Mouse (Mus musculus) stomach, embryonic 16.5 days (tissue): ENCODE measurements around the gene Strbp. TPM values are rescaled to one million over a fixed set of nuclear protein-coding genes. Genes with fewer than 3 reads are reported as not detected.

Experiments
- ATAC-seq: fragments of 200-750 bp; cut with Nextera tagmentation; 2 replicates; pipeline ENCODE4 v1.8.0; 2017; ENCODE audit warnings: moderate number of reproducible peaks, moderate TSS enrichment; ENCODE audit not compliant: insufficient read depth, low FRiP score
- H3K27ac ChIP-seq: fragments of 300-500 bp; sonication (generic); 2 replicates; pipeline ENCODE4 v1.5.1; 2014; ENCODE audit warnings: low read length
- H3K27me3 ChIP-seq: fragments of 300-500 bp; sonication (generic); 2 replicates; pipeline ENCODE4 v1.6.1; 2014; ENCODE audit warnings: low read length, control low read depth, mixed read lengths; ENCODE audit not compliant: control insufficient read depth, insufficient read depth
- H3K36me3 ChIP-seq: fragments of 300-500 bp; sonication (generic); 2 replicates; pipeline ENCODE4 v1.6.1; 2014; ENCODE audit warnings: low read length; ENCODE audit not compliant: control insufficient read depth, insufficient read depth
- H3K4me1 ChIP-seq: fragments of 300-500 bp; sonication (generic); 2 replicates; pipeline ENCODE4 v1.6.1; 2014; ENCODE audit warnings: low read length, control low read depth, mixed read lengths; ENCODE audit not compliant: control insufficient read depth, insufficient read depth
- H3K4me2 ChIP-seq: fragments of 300-500 bp; sonication (generic); 2 replicates; pipeline ENCODE4 v1.6.1; 2014; ENCODE audit warnings: low read depth, low read length, mixed read lengths
- H3K4me3 ChIP-seq: fragments of 300-500 bp; sonication (generic); replicated peaks from 2 replicates; pipeline ENCODE4 v1.5.1; 2014; ENCODE audit warnings: mild to moderate bottlenecking, low read length
- H3K9ac ChIP-seq: fragments of 300-500 bp; sonication (generic); 2 replicates; pipeline ENCODE4 v1.6.1; 2014; ENCODE audit warnings: low read length
- H3K9me3 ChIP-seq: fragments of 300-500 bp; sonication (generic); replicated peaks from 2 replicates; pipeline ENCODE4 v1.6.1; 2016; ENCODE audit warnings: low read length, control low read depth; ENCODE audit not compliant: control insufficient read depth
- WGBS: fragments of 180-500 bp; shearing (Covaris S2); extraction: QIAGEN DNeasy Blood & Tissue Kit; methylation state at CpG from one replicate; pipeline ENCODE4 v1.1.7; 2014; 5-methylcytosine and 5-hydroxymethylcytosine counted together
- polyA plus RNA-seq: library from polyadenylated mRNA; unstranded; fragments of >200 nt; fragmentation: Nextera tagmentation; extraction: Ambion mirVana; gene quantifications from 2 replicates; pipeline ENCODE4 v1.2.1, GENCODE M21; 2015

The Strbp gene
- polyA plus RNA-seq, 1 experiment from 2014 or later, result 27.3 TPM

GRCm38 (mm10) chr2:37649590-37649989 lies 54.1 kb downstream of the Strbp start:
- no peaks in the 10 kb centered on the region for H3K27me3 ChIP-seq
- H3K4me1 ChIP-seq, result no peaks in the 10 kb centered on the region
- H3K4me2 ChIP-seq, result no peak overlapping the region
- no peak overlapping the region for H3K27ac ChIP-seq
- ATAC-seq, result no peak
- no peak overlapping the region for H3K4me3 ChIP-seq
- 75% methylated on average over 2 of the region's 2 CpGs for WGBS
- H3K36me3 ChIP-seq, result no peaks in the 10 kb centered on the region
- no peaks in the 10 kb centered on the region for H3K9me3 ChIP-seq
- no peak overlapping the region for H3K9ac ChIP-seq

DNA sequence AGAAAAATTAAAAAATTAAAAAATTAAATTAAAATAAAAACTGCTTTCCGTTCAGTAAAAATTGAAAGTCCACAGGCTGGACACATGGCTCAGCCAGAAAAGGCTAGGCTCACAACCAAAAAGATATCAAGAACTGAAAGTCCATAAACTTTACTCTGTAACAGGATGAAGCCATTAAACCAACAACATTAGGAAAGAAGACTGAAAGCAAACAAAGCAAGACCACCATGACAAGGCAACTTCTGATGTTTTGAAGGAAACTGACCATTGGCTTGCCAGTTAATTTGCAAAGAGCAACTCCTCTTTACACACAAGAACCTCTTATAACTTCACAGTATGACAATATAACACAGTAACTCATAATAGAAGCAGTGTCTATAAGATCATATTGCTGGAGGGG lies 54.7 kb downstream of the Strbp start:
- Histone ChIP-seq H3K9me3 (no peaks in the 10 kb centered on the region), H3K4me3 (no peak overlapping the region), H3K4me1 (no peaks in the 10 kb centered on the region), H3K27ac (no peak overlapping the region), H3K27me3 (no peaks in the 10 kb centered on the region), H3K36me3 (no peaks in the 10 kb centered on the region), H3K9ac (no peak overlapping the region), H3K4me2 (no peak overlapping the region)
- 88% methylated on average over 1 of the region's 1 CpGs for WGBS
- no peak for ATAC-seq

DNA sequence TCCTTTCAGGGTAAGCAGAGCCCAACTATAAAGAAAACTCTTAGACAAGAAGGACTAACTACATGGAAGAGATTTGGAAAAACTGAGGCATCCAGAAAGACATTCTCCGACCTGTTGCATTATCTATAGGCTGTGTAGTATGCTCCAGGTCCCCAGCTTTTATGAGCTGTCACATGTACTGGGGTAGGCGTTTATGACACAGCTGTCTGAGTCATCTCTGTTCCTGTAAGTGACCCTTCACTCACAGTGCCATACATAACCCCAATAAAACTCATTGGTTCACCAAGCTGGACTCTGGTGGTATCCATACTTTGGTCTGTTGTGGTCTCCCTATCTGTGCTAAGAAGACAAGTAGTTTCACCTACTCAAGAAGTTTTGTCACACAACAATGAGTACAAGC lies 80.3 kb downstream of the Strbp start:
- 77% methylated on average over 2 of the region's 2 CpGs for WGBS
- H3K4me3 ChIP-seq, result no peak overlapping the region
- no peaks in the 10 kb centered on the region for H3K9me3 ChIP-seq
- H3K27ac ChIP-seq, result no peak overlapping the region
- ATAC-seq, result no peak
- H3K27me3 ChIP-seq, result no peaks in the 10 kb centered on the region
- no peak overlapping the region for H3K4me2 ChIP-seq
- H3K4me1 ChIP-seq, result no peaks in the 10 kb centered on the region
- H3K9ac ChIP-seq, result no peak overlapping the region
- no peaks in the 10 kb centered on the region for H3K36me3 ChIP-seq

DNA sequence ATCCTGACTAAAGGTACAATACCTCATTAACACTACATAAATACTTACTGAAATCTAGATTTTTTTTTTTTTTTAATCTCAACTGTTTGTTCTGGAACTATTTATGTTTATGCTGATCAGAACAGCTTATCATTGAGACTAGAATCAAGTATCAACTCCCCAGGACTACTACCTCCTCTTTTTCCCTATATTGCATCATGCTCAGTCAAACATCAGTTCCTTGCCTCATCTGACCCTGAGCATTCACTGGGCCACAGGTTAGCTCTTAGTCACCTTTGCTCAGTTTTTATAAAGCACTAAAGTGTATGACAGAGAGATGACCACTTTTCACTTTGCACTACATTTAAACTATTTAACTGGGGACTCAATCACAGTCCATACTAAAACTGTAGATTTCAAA lies 115.7 kb downstream of the Strbp start:
- ATAC-seq, result no peak
- Histone ChIP-seq H3K9ac (no peak overlapping the region), H3K9me3 (no peaks in the 10 kb centered on the region), H3K27ac (no peak overlapping the region), H3K4me2 (no peak overlapping the region), H3K36me3 (no peaks in the 10 kb centered on the region), H3K4me3 (no peak overlapping the region), H3K4me1 (no peaks in the 10 kb centered on the region), H3K27me3 (no peaks in the 10 kb centered on the region)

DNA sequence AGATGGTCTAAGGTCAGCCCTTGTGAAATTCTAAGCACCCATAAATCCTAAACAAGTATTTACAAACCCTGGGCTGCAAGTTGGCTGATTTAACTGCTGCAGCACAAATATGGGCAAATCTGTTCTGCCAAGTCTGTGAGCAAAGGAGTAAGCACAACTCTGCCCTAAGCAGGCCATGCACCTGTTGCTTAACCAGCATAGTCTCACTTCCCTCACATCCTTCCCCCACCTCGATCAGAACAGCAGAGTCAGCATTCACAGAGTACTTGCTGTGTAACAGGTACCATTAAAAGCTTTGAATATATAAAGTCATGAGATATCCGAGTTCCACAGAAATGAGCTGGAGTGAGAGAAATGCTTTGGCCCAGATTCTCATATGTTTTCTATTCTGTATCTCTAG lies 125.5 kb downstream of the Strbp start:
- no peak for ATAC-seq
- 81% methylated on average over 2 of the region's 2 CpGs for WGBS
- no peak overlapping the region for H3K4me3 ChIP-seq

GRCm38 (mm10) chr2:37576661-37577060 lies 127.0 kb downstream of the Strbp start:
- Histone ChIP-seq H3K9me3 (no peaks in the 10 kb centered on the region), H3K9ac (no peak overlapping the region), H3K36me3 (no peaks in the 10 kb centered on the region), H3K27me3 (no peaks in the 10 kb centered on the region), H3K4me1 (no peaks in the 10 kb centered on the region), H3K27ac (no peak overlapping the region), H3K4me2 (no peak overlapping the region), H3K4me3 (no peak overlapping the region)
- 88% methylated on average over 1 of the region's 1 CpGs for WGBS
- ATAC-seq, result no peak

More for the DNA sequence above, 125.5 kb downstream of the Strbp start:
- H3K27me3 ChIP-seq, result no peaks in the 10 kb centered on the region
- H3K4me1 ChIP-seq, result no peaks in the 10 kb centered on the region
- H3K27ac ChIP-seq, result no peak overlapping the region
- no peak overlapping the region for H3K4me2 ChIP-seq
- no peaks in the 10 kb centered on the region for H3K36me3 ChIP-seq
- H3K9ac ChIP-seq, result no peak overlapping the region
- no peaks in the 10 kb centered on the region for H3K9me3 ChIP-seq

DNA sequence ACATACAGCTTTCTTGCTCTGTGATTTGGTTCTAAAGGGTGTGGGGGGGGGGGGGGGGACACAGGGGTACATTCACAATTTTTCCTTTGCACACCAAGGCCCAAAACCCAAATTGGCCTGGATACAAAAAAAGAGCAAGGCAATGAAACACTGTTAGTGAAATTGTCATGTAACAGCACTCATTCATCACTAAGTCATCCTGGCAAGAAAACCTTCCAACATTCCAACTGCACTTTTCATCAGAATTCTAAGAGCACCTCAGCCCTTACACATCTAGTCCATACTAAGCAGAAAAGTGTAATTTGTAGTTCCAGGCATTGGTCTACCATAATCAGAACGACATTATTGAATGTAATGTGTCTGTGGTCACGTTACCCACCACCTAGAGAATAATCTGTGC lies 131.5 kb downstream of the Strbp start:
- Histone ChIP-seq H3K36me3 (0 out of 2 replicates have a peak, but pooled peaks cover 2% of the 10 kb centered on the region), H3K4me1 (0 out of 2 replicates have a peak, but pooled peaks cover 4% of the 10 kb centered on the region), H3K27ac (no peak overlapping the region), H3K4me3 (no peak overlapping the region), H3K9me3 (no peaks in the 10 kb centered on the region), H3K4me2 (no peak overlapping the region), H3K27me3 (no peaks in the 10 kb centered on the region), H3K9ac (no peak overlapping the region)
- 89% methylated on average over 2 of the region's 2 CpGs for WGBS
- no peak for ATAC-seq

DNA sequence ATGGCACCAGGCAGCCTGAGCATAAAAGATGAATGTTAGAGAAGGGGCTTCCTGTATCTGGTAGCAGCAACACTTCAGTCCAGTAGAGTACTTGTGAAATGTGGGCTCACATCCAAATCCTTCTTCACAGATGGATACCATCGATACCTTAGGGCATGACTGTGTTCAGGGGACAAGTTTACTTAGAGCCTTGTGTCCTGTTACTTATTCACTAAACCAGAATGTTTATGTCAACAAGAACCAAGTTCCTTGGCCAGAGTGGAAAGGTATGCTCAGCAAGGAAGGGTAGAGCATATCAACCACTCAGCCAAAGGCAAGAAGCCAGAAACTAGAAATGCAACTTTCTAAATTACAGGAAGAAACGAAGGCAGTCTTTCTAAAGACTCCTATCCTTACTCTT lies 133.0 kb downstream of the Strbp start:
- ATAC-seq, result no peak
- WGBS, result 46% methylated on average over 2 of the region's 2 CpGs
- H3K9ac ChIP-seq, result no peak overlapping the region

GRCm38 (mm10) chr2:37569888-37570287 lies 133.8 kb downstream of the Strbp start:
- H3K4me3 ChIP-seq, result no peak overlapping the region
- H3K27me3 ChIP-seq, result no peaks in the 10 kb centered on the region
- H3K4me1 ChIP-seq, result 0 out of 2 replicates have a peak, but pooled peaks cover 4% of the 10 kb centered on the region
- H3K9me3 ChIP-seq, result no peaks in the 10 kb centered on the region
- no peak overlapping the region for H3K27ac ChIP-seq
- peak; percentile 74 for ATAC-seq
- no peak overlapping the region for H3K9ac ChIP-seq
- H3K4me2 ChIP-seq, result no peak overlapping the region
- WGBS, result 44% methylated on average over 5 of the region's 5 CpGs
- H3K36me3 ChIP-seq, result 0 out of 2 replicates have a peak, but pooled peaks cover 6% of the 10 kb centered on the region

More for the DNA sequence above, 133.0 kb downstream of the Strbp start:
- Histone ChIP-seq H3K4me1 (0 out of 2 replicates have a peak, but pooled peaks cover 4% of the 10 kb centered on the region), H3K4me3 (no peak overlapping the region), H3K4me2 (no peak overlapping the region), H3K27ac (no peak overlapping the region), H3K36me3 (0 out of 2 replicates have a peak, but pooled peaks cover 6% of the 10 kb centered on the region), H3K9me3 (no peaks in the 10 kb centered on the region), H3K27me3 (no peaks in the 10 kb centered on the region)

GRCm38 (mm10) chr2:37566035-37566434 lies 137.6 kb downstream of the Strbp start:
- H3K4me3 ChIP-seq, result no peak overlapping the region
- no peaks in the 10 kb centered on the region for H3K9me3 ChIP-seq
- no peaks in the 10 kb centered on the region for H3K27me3 ChIP-seq
- no peak overlapping the region for H3K9ac ChIP-seq
- 0 out of 2 replicates have a peak, but pooled peaks cover 4% of the 10 kb centered on the region for H3K4me1 ChIP-seq
- H3K27ac ChIP-seq, result no peak overlapping the region
- H3K4me2 ChIP-seq, result no peak overlapping the region
- WGBS, result 71% methylated on average over 1 of the region's 1 CpGs
- H3K36me3 ChIP-seq, result peaks cover 23% of the 10 kb centered on the region; the same call in 1 of the 2 replicates
- ATAC-seq, result no peak
